17 mouse cellular contexts compared by ENCODE assay signal in genomic region chr12:21312201-21312600, GRCm38 (mm10).
"Had no signal": no experiment of that assay in that cellular context is flagged by ENCODE, and none has a peak within 500 bp of the region (broad histone marks: within the 10 kb centered on the region; RNA-seq: fewer than 3 reads in every experiment).

No protein-coding gene starts in this region.

- H3K9ac ChIP-seq: lung, embryonic 15.5 days; midbrain, embryonic 13.5 days; midbrain, embryonic 15.5 days; neural tube, embryonic 12.5 days; stomach, embryonic 15.5 days had no signal

- H3K27ac ChIP-seq: lung, embryonic 15.5 days; macrophage; midbrain, embryonic 13.5 days; midbrain, embryonic 15.5 days; neural tube, embryonic 12.5 days; stomach, embryonic 15.5 days; stomach, postnatal 0 days had no signal

- H3K27me3 ChIP-seq: lung, embryonic 15.5 days; megakaryocyte, embryonic 14.5 days; midbrain, embryonic 13.5 days; midbrain, embryonic 15.5 days; neural tube, embryonic 12.5 days; stomach, embryonic 15.5 days had no signal

- DNase-seq: lung, adult 2 months; lung, postnatal 14 days; lung, postnatal 36 days; right cerebral cortex, postnatal 14 days; thymus, adult 2 months; thymus, postnatal 25 days; thymus, postnatal 4 days had no signal

- H3K4me2 ChIP-seq: lung, embryonic 15.5 days; midbrain, embryonic 11.5 days; midbrain, embryonic 13.5 days; midbrain, embryonic 15.5 days; neural tube, embryonic 12.5 days; stomach, embryonic 15.5 days had no signal

- ATAC-seq: lung, postnatal 0 days; midbrain, embryonic 13.5 days; midbrain, embryonic 15.5 days had no signal

- H3K9me3 ChIP-seq: lung, embryonic 15.5 days; megakaryocyte, embryonic 14.5 days; midbrain, embryonic 13.5 days; midbrain, embryonic 15.5 days; neural tube, embryonic 12.5 days; stomach, embryonic 15.5 days had no signal

- H3K4me3 ChIP-seq: lung, embryonic 15.5 days; megakaryocyte, embryonic 14.5 days; midbrain, embryonic 13.5 days; midbrain, embryonic 15.5 days; neural tube, embryonic 12.5 days; stomach, embryonic 15.5 days had no signal
